Mouse (Mus musculus): ENCODE measurements at regions not wholly inside any gene's neighbourhood (a gene's known extent, or its start where the extent isn't known, plus 50 kb on each side); places are given as distances from the start of the nearest gene placed in this dataset.

GRCm38 (mm10) chr4:153727273-153727672 is 229.8 kb upstream of the A430005L14Rik start:
- no peak for DNase-seq (ENCODE audit: low spot score)

GRCm38 (mm10) chr4:153727896-153728422 is 229.1 kb upstream of the A430005L14Rik start:
- no peak for DNase-seq (ENCODE audit: low spot score)

GRCm38 (mm10) chr4:153738088-153738487 is 218.9 kb upstream of the A430005L14Rik start:
- no peak for DNase-seq (ENCODE audit: low spot score)

GRCm38 (mm10) chr4:153742241-153742640 is 214.8 kb upstream of the A430005L14Rik start:
- no peak for DNase-seq (ENCODE audit: low spot score)

- DNase-seq (ENCODE audit: low spot score): no peak
Observed at GRCm38 (mm10) chr4:153752791-153753190, 204.2 kb upstream of the A430005L14Rik start.

GRCm38 (mm10) chr4:153758323-153758722 is 198.7 kb upstream of the A430005L14Rik start:
- DNase-seq (ENCODE audit: low spot score): no peak

- no peak for DNase-seq (ENCODE audit: low spot score)
Observed at GRCm38 (mm10) chr4:153758781-153759180, 198.3 kb upstream of the A430005L14Rik start.

GRCm38 (mm10) chr4:153760934-153761333 is 196.1 kb upstream of the A430005L14Rik start:
- no peak for DNase-seq (ENCODE audit: low spot score)

GRCm38 (mm10) chr4:153763413-153763812 is 193.6 kb upstream of the A430005L14Rik start:
- DNase-seq (ENCODE audit: low spot score): no peak

- DNase-seq (ENCODE audit: low spot score): no peak
Observed at GRCm38 (mm10) chr4:153767713-153768112, 189.3 kb upstream of the A430005L14Rik start.

- no peak for DNase-seq (ENCODE audit: low spot score)
Observed at GRCm38 (mm10) chr4:153768350-153768749, 188.7 kb upstream of the A430005L14Rik start.

GRCm38 (mm10) chr4:153770675-153771074 is 186.4 kb upstream of the A430005L14Rik start:
- no peak for DNase-seq (ENCODE audit: low spot score)

GRCm38 (mm10) chr4:153780501-153780900 is 176.5 kb upstream of the A430005L14Rik start:
- DNase-seq (ENCODE audit: low spot score): no peak

GRCm38 (mm10) chr4:153781271-153781670 is 175.8 kb upstream of the A430005L14Rik start:
- no peak for DNase-seq (ENCODE audit: low spot score)

GRCm38 (mm10) chr4:153781981-153782521 is 175.0 kb upstream of the A430005L14Rik start:
- no peak for DNase-seq (ENCODE audit: low spot score)

- DNase-seq (ENCODE audit: low spot score): no peak
Observed at GRCm38 (mm10) chr4:153784401-153784800, 172.6 kb upstream of the A430005L14Rik start.

- DNase-seq (ENCODE audit: low spot score): no peak
Observed at GRCm38 (mm10) chr4:153785564-153785963, 171.5 kb upstream of the A430005L14Rik start.

GRCm38 (mm10) chr4:153792307-153792706 is 164.7 kb upstream of the A430005L14Rik start:
- no peak for DNase-seq (ENCODE audit: low spot score)

GRCm38 (mm10) chr4:153798061-153798460 is 159.0 kb upstream of the A430005L14Rik start:
- DNase-seq (ENCODE audit: low spot score): no peak

GRCm38 (mm10) chr4:153805727-153806126 is 151.3 kb upstream of the A430005L14Rik start:
- no peak for DNase-seq (ENCODE audit: low spot score)

GRCm38 (mm10) chr4:153806180-153806692 is 150.8 kb upstream of the A430005L14Rik start:
- no peak for DNase-seq (ENCODE audit: low spot score)

GRCm38 (mm10) chr4:153806820-153807436 is 150.1 kb upstream of the A430005L14Rik start:
- DNase-seq (ENCODE audit: low spot score): no peak

- no peak for DNase-seq (ENCODE audit: low spot score)
Observed at GRCm38 (mm10) chr4:153812866-153813265, 144.2 kb upstream of the A430005L14Rik start.
